ENCODE assay signal across 10 mouse cellular contexts in the genomic region with DNA sequence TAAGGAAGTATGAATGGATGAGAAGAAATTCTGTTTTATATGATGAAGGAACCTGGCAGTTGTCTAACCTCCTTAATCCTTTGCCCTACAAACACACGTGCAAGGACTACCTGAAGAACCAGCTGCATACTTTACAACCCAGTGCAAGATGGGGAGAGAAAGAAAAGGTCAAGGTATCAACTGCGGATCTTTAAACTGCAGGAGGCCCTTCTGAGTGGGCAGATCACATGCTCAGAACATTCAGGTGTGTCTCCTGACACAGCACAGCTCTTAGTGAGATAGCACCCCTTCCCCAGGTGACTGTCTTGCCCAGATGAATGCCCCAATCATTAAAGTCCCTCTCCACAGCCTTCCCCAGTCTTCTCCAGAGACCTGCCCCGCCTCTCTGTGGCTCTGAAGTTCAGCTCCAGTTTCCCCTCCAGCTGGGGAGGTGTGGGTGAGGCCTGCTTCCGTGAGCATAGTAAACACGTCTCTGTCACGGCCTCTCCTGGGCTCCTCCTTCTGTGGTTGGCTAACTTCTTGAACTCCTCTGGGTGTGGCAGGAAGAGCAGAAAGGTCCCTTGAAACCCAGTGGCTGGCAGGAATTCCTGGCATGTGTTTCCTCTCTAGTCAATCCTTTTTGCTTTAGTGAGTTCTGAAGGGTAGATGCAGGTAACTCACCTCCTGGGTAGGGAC. TPM values are rescaled to one million over a fixed set of nuclear protein-coding genes. Genes with fewer than 3 reads are reported as not detected.
DNase-seq lines count a peak whose midpoint lies in the region; ATAC-seq and TF ChIP-seq lines count a peak whose summit lies in the region.
"Had no signal": no experiment of that assay in that cellular context is flagged by ENCODE, and none has a peak within 500 bp of the region (broad histone marks: within the 10 kb centered on the region; RNA-seq: fewer than 3 reads in every experiment).

No protein-coding gene starts in this region.

- H3K9ac ChIP-seq in midbrain, embryonic 16.5 days (ENCODE audit: low read depth, low read length) = no peak overlapping the region
- H3K9ac ChIP-seq: embryonic facial prominence, embryonic 12.5 days; limb, embryonic 12.5 days had no signal

- peaks cover 5% of the 10 kb centered on the region for H3K4me1 ChIP-seq in lung, adult 2 months (ENCODE audit: control insufficient read depth, insufficient read depth, low read length)
- H3K4me1 ChIP-seq in midbrain, embryonic 16.5 days (ENCODE audit: control insufficient read depth, insufficient read depth, low read length) = no peaks in the 10 kb centered on the region

- TF ChIP-seq CTCF in lung, adult 2 months (IDR thresholded peaks at IDR 0.05; ENCODE audit: insufficient read depth, low read length) = no peak

- H3K9me3 ChIP-seq in midbrain, embryonic 16.5 days (replicated peaks; ENCODE audit: control insufficient read depth, low read length, poor library complexity, severe bottlenecking) = no peaks in the 10 kb centered on the region
- H3K9me3 ChIP-seq: embryonic facial prominence, embryonic 12.5 days; limb, embryonic 12.5 days had no signal

- peak; percentile 25 for DNase-seq in MEL-GATA-1-ER (ENCODE audit: extremely low read depth, low read depth)
- DNase-seq in lung, adult 2 months = peak; percentile 48
- DNase-seq in thymus, postnatal 10 days (ENCODE audit: low spot score in 2 of 2) = peak; percentile 8 to 21
- DNase-seq in adrenal gland, adult 2 months = no peak
- no peak for DNase-seq in cerebellum, postnatal 4 days (ENCODE audit: low spot score in 2 of 2)
- DNase-seq in right cerebral cortex, postnatal 14 days = no peak

- H3K4me3 ChIP-seq in lung, adult 2 months (replicated peaks; ENCODE audit: extremely low read depth, low read depth, low read length) = no peak overlapping the region
- no peak overlapping the region for H3K4me3 ChIP-seq in midbrain, embryonic 16.5 days (ENCODE audit: low read depth, low read length)
- H3K4me3 ChIP-seq: embryonic facial prominence, embryonic 12.5 days; limb, embryonic 12.5 days had no signal

- TF ChIP-seq POLR2A in lung, adult 2 months (IDR thresholded peaks at IDR 0.05; ENCODE audit: borderline replicate concordance, extremely low read depth, low read depth, low read length) = no peak

- no peak overlapping the region for H3K27ac ChIP-seq in midbrain, embryonic 16.5 days (ENCODE audit: low read length)
- H3K27ac ChIP-seq: embryonic facial prominence, embryonic 12.5 days; limb, embryonic 12.5 days had no signal

- no peaks in the 10 kb centered on the region for H3K27me3 ChIP-seq in midbrain, embryonic 16.5 days (ENCODE audit: control insufficient read depth, insufficient read depth, low read depth, low read length)
- H3K27me3 ChIP-seq: embryonic facial prominence, embryonic 12.5 days; limb, embryonic 12.5 days had no signal

- no peak overlapping the region for H3K4me2 ChIP-seq in midbrain, embryonic 16.5 days (ENCODE audit: low read length)
- H3K4me2 ChIP-seq: embryonic facial prominence, embryonic 12.5 days; limb, embryonic 12.5 days had no signal

- peak; percentile 79 to 88 for ATAC-seq in hematopoietic stem cell, adult 5-6 weeks (replicated peaks in 1 of 2; ENCODE audit: insufficient read depth in 1 of 2, low FRiP score in 2 of 2, low TSS enrichment in 1 of 2, low read depth in 1 of 2, poor library complexity in 2 of 2, severe bottlenecking in 2 of 2)
- ATAC-seq in midbrain, embryonic 16.5 days = no peak

- no peaks in the 10 kb centered on the region for H3K36me3 ChIP-seq in midbrain, embryonic 16.5 days (ENCODE audit: control insufficient read depth, insufficient read depth, low read length)
- H3K36me3 ChIP-seq: embryonic facial prominence, embryonic 12.5 days; limb, embryonic 12.5 days had no signal

- 26% methylated on average over 6 of the region's 6 CpGs for WGBS in lung, adult 2 months
- WGBS in midbrain, embryonic 16.5 days = 77% methylated on average over 6 of the region's 6 CpGs

RNA-seq across cellular contexts. Expression of gene Proser2, which starts 32.5 kb away (rescaled TPM):
- 0.05 TPM in 1 of 2 replicates, not detected in the other for total RNA-seq in hematopoietic stem cell, adult 5-6 weeks (2017)
- polyA plus RNA-seq in lung, adult 2 months (2012; rRNA removed) = 7.2 and 10.2 TPM in 2 replicates
- 5.4 and 7.2 TPM in 2 replicates for polyA plus RNA-seq in midbrain, embryonic 16.5 days (2015; fragmentation: Nextera tagmentation; extraction: Ambion mirVana)
- 10 to 100 TPM in 1 of 2 experiments, 1 to 10 TPM in 1; 8.7 to 18.7 TPM for total RNA-seq in adrenal gland, adult 2 months (2021)
- polyA plus RNA-seq in adrenal gland, adult 2 months (2012; rRNA removed) = 12.1 and 15.6 TPM in 2 replicates

RNA-seq across cellular contexts. Expression of gene Echdc3, which starts 50.3 kb away (rescaled TPM):
- total RNA-seq in hematopoietic stem cell, adult 5-6 weeks (2017) = 1.9 and 2.1 TPM in 2 replicates
- polyA plus RNA-seq in lung, adult 2 months (2012; rRNA removed) = 9.1 and 12.8 TPM in 2 replicates
- 1.1 and 1.5 TPM in 2 replicates for polyA plus RNA-seq in midbrain, embryonic 16.5 days (2015; fragmentation: Nextera tagmentation; extraction: Ambion mirVana)
- total RNA-seq in adrenal gland, adult 2 months (2021) = 10 to 100 TPM; 40.3 to 69.0 TPM
- polyA plus RNA-seq in adrenal gland, adult 2 months (2012; rRNA removed) = 58.0 and 70.1 TPM in 2 replicates

Comparison
In these comparisons a context has a peak if more than half of its experiments do, and no peak if none do; other contexts are left out.
1. DNase-seq: peak in MEL-GATA-1-ER (single experiment), lung, adult 2 months (single experiment) and thymus, postnatal 10 days (2 of 2); none in adrenal gland, adult 2 months (single experiment), cerebellum, postnatal 4 days (0 of 2) and right cerebral cortex, postnatal 14 days (single experiment).